Mouse (Mus musculus): ENCODE measurements around the gene Scrn2.

Scrn2 gene

GRCm38 (mm10) chr11:97018583-97019344, 11.0 kb upstream of the Scrn2 start:
- peak; percentile 60 for DNase-seq (ENCODE audit: low spot score)

- DNase-seq (ENCODE audit: low spot score), result no peak
Measured at GRCm38 (mm10) chr11:97019345-97019708, 10.4 kb upstream of the Scrn2 start.

GRCm38 (mm10) chr11:97021121-97021765, 8.5 kb upstream of the Scrn2 start:
- DNase-seq (ENCODE audit: low spot score), result no peak

GRCm38 (mm10) chr11:97021873-97022484, 7.8 kb upstream of the Scrn2 start:
- DNase-seq (ENCODE audit: low spot score), result peak; percentile 70

- peak; percentile 46 for DNase-seq (ENCODE audit: low spot score)
Measured at GRCm38 (mm10) chr11:97024977-97025376, 4.8 kb upstream of the Scrn2 start.

- peak; percentile 83 for DNase-seq (ENCODE audit: low spot score)
Measured at GRCm38 (mm10) chr11:97025721-97026344, 3.9 kb upstream of the Scrn2 start.

- DNase-seq (ENCODE audit: low spot score), result no peak
Measured at GRCm38 (mm10) chr11:97030426-97030825, 688 bp downstream of the Scrn2 start.

- DNase-seq (ENCODE audit: low spot score), result no peak
Measured at GRCm38 (mm10) chr11:97031977-97032376, 2.2 kb downstream of the Scrn2 start.

- DNase-seq (ENCODE audit: low spot score), result no peak
Measured at GRCm38 (mm10) chr11:97032499-97032898, 2.8 kb downstream of the Scrn2 start.

- no peak for DNase-seq (ENCODE audit: low spot score)
Measured at GRCm38 (mm10) chr11:97033781-97034180, 4.0 kb downstream of the Scrn2 start.

GRCm38 (mm10) chr11:97036141-97036540, 6.4 kb downstream of the Scrn2 start:
- DNase-seq (ENCODE audit: low spot score), result no peak

- no peak for DNase-seq (ENCODE audit: low spot score)
Measured at GRCm38 (mm10) chr11:97038881-97039280, 9.1 kb downstream of the Scrn2 start.

- no peak for DNase-seq (ENCODE audit: low spot score)
Measured at GRCm38 (mm10) chr11:97040301-97041021, 10.7 kb downstream of the Scrn2 start.

GRCm38 (mm10) chr11:97041022-97041899, 11.5 kb downstream of the Scrn2 start, which contains the start of the genes Lrrc46 and Mrpl10:
Lrrc46 (minus strand) TSS chr11:97041407.
Mrpl10 (plus strand) TSS chr11:97041560.
- DNase-seq (ENCODE audit: low spot score), result peak; percentile 90

- DNase-seq (ENCODE audit: low spot score), result no peak
Measured at GRCm38 (mm10) chr11:97044902-97045301, 15.2 kb downstream of the Scrn2 start.

GRCm38 (mm10) chr11:97045861-97046260, 16.1 kb downstream of the Scrn2 start:
- no peak for DNase-seq (ENCODE audit: low spot score)

- no peak for DNase-seq (ENCODE audit: low spot score)
Measured at GRCm38 (mm10) chr11:97048090-97048650, 18.4 kb downstream of the Scrn2 start.

GRCm38 (mm10) chr11:97049492-97050085, 19.9 kb downstream of the Scrn2 start:
- DNase-seq (ENCODE audit: low spot score), result no peak

GRCm38 (mm10) chr11:97050216-97050943, 20.6 kb downstream of the Scrn2 start, which contains the start of gene Osbpl7:
Osbpl7 (plus strand) TSS chr11:97050628.
- DNase-seq (ENCODE audit: low spot score), result peak; percentile 51

All from urinary bladder, postnatal 25 days (tissue).